Mouse (Mus musculus) E14TG2a.4 (cell line): ENCODE results near the gene Mpdu1.
A peak's percentile ranks its signal among the peaks of the same experiment; 100 is the strongest.

Source experiments
- H3K27me3 ChIP-seq: 2 replicates; pipeline ENCODE4 v1.6.1; 2014; ENCODE audit warnings: low read length, control low read depth; ENCODE audit not compliant: insufficient read depth
- H3K36me3 ChIP-seq: 2 replicates; pipeline ENCODE4 v1.6.1; 2014; ENCODE audit warnings: low read length, control low read depth; ENCODE audit not compliant: insufficient read depth
- H3K4me1 ChIP-seq: replicated peaks from 2 replicates; pipeline ENCODE4 v1.6.1; 2014; ENCODE audit warnings: low read depth, low read length, control low read depth
- H3K4me3 ChIP-seq: replicated peaks from 2 replicates; pipeline ENCODE4 v1.5.1; 2014; ENCODE audit warnings: mild to moderate bottlenecking, low read length
- H3K9me3 ChIP-seq: 2 replicates; pipeline ENCODE4 v1.6.1; 2014; ENCODE audit warnings: low read length, control low read depth
- CTCF ChIP-seq: conservative IDR thresholded peaks from 2 replicates; pipeline ENCODE4 v1.5.1; 2014; ENCODE audit warnings: low read length
- NANOG ChIP-seq: IDR thresholded peaks from 2 replicates; pipeline ENCODE4 v1.6.1; 2014; ENCODE audit warnings: borderline replicate concordance, low read length, mixed read lengths
- POU5F1 ChIP-seq: IDR thresholded peaks from 2 replicates; pipeline ENCODE4 v1.6.1; 2014; ENCODE audit warnings: low read length, borderline replicate concordance

The Mpdu1 gene

DNA sequence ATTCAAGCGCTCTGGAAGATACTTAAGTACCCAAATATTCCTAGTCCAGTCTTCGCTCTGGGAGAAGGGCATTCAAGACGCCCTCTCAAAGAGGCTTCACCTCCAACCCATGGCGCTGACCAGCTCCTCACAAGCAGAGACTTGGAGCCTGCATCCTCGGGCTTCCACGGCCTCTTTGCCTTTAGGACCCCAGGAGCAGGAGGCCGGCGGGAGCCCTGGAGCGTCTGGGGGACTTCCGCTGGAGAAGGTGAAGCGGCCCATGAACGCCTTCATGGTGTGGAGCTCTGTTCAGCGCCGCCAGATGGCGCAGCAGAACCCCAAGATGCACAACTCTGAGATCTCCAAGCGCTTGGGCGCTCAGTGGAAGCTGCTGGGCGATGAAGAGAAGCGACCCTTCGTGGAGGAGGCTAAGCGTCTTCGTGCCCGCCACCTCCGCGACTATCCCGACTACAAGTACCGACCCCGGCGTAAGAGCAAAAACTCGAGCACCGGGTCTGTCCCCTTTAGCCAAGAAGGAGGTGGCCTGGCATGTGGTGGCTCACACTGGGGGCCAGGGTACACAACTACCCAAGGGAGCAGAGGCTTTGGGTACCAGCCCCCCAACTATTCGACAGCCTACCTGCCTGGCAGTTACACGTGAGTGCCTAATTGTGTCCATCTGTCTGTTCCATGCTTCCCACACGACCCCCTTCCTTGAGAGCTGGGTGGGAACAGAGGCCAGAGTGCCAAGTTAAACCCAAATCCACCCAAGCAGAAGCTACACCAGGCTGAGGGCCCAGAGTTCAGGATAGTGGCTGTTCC lies 7.0 kb downstream of the Mpdu1 start, which contains the start of gene Sox15:
Sox15 (plus strand) TSS at position 51 of the 801 bp plus-strand sequence.
- H3K27me3 ChIP-seq, result no peaks in the 10 kb centered on the region
- peak; percentile 60 for TF ChIP-seq CTCF
- no peak for TF ChIP-seq NANOG
- H3K4me3 ChIP-seq, result peak within 1 kb of the TSS; percentile 84
- H3K4me1 ChIP-seq, result peaks cover 94% of the 10 kb centered on the region
- H3K36me3 ChIP-seq, result peaks cover 87% of the 10 kb centered on the region
- no peaks in the 10 kb centered on the region for H3K9me3 ChIP-seq

DNA sequence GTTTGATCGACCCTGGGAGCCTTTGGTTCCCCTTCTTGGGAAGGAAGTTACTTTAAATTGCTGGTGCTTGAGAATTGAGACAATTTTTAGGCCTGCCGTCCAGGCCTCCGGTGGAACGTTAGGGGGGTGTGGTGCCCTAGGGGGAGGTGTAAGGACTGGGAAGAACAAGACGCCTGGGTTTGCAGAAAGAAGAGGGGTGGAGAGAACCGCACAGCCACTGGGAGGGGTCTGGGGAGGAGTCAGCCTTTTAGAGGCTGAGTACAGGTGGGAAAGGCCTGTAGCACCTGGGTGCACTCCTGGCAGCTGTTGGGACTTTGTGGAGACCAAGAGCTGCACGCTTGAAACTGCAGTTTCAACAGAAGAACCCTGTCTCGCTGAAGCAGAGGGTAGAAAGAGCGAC lies 7.7 kb downstream of the Mpdu1 start:
- Histone ChIP-seq H3K27me3 (no peaks in the 10 kb centered on the region), H3K36me3 (peaks cover 87% of the 10 kb centered on the region), H3K9me3 (no peaks in the 10 kb centered on the region), H3K4me3 (peak overlapping the region; percentile 84), H3K4me1 (peaks cover 94% of the 10 kb centered on the region)
- TF ChIP-seq POU5F1, result no peak
- no peak for TF ChIP-seq NANOG
- TF ChIP-seq CTCF, result no peak

DNA sequence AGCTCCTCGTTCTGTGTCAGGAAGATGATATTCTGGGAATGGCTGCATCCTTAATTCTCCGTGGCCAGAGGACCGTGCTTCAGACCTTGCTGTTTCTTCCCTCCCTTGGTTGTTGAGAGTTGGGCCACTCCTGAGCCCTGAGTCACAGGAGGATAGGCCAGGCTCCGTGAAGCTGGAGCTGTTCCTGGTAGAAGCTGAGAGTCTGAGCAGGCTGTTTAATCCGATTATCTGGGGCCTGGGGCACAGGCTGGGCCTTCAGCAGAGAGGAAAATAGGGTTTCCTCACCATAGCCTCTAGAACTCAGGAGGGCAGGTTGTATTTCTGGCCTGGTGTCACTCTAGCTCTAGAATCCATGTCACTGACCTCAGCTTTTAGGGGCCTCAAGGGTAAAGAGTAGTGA lies 9.0 kb downstream of the Mpdu1 start:
- no peak for TF ChIP-seq NANOG
- TF ChIP-seq POU5F1, result no peak
- TF ChIP-seq CTCF, result no peak
- Histone ChIP-seq H3K36me3 (peaks cover 87% of the 10 kb centered on the region), H3K4me3 (no peak overlapping the region; the same call in 1 of the 2 replicates), H3K4me1 (peaks cover 84% of the 10 kb centered on the region), H3K27me3 (no peaks in the 10 kb centered on the region), H3K9me3 (no peaks in the 10 kb centered on the region)

DNA sequence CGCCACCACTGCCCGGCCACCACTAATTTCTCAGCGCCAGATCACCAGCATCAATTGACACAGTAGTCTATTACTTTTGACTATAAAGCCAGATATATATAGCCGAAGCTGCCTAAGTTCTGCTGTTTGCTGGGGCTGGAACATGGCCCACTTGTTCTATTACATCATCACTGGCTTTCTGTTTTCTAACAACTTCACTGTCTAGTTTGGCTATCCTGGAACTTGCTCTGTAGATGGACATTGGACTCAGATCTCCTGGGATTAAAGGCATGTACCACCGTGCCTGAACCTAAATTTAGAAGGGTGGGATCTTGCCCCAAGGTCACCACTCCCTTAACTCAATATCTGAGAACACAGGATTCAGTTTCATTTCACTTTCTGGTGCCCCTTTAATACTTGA lies 16.6 kb downstream of the Mpdu1 start:
- Histone ChIP-seq H3K9me3 (no peaks in the 10 kb centered on the region), H3K27me3 (no peaks in the 10 kb centered on the region), H3K4me3 (no peak overlapping the region), H3K4me1 (peaks cover 22% of the 10 kb centered on the region), H3K36me3 (peaks cover 100% of the 10 kb centered on the region)
- TF ChIP-seq NANOG (no peak), POU5F1 (no peak), CTCF (no peak)

DNA sequence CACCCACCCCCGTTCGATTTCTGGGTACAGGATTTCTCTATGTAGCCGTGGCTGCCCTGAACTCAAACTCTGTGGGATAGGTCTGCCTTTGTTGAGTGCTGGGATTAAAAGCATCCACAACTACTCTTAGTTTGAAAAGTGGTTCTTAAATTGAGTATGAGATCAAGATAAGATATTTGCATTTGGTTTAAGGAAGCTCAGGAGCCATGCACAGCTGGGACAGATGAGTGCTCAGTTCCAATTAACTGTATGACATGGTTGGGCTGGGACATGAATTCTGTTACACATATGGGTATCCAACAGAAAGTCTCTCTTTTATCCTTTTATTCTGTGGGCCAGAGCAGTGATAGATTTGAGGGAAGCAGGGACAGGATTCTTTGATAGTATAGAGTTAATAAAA lies 27.0 kb downstream of the Mpdu1 start:
- TF ChIP-seq POU5F1 (no peak), CTCF (no peak), NANOG (no peak)
- H3K4me1 ChIP-seq, result peaks cover 44% of the 10 kb centered on the region
- H3K36me3 ChIP-seq, result peaks cover 57% of the 10 kb centered on the region
- no peak overlapping the region for H3K4me3 ChIP-seq
- no peaks in the 10 kb centered on the region for H3K9me3 ChIP-seq
- no peaks in the 10 kb centered on the region for H3K27me3 ChIP-seq

DNA sequence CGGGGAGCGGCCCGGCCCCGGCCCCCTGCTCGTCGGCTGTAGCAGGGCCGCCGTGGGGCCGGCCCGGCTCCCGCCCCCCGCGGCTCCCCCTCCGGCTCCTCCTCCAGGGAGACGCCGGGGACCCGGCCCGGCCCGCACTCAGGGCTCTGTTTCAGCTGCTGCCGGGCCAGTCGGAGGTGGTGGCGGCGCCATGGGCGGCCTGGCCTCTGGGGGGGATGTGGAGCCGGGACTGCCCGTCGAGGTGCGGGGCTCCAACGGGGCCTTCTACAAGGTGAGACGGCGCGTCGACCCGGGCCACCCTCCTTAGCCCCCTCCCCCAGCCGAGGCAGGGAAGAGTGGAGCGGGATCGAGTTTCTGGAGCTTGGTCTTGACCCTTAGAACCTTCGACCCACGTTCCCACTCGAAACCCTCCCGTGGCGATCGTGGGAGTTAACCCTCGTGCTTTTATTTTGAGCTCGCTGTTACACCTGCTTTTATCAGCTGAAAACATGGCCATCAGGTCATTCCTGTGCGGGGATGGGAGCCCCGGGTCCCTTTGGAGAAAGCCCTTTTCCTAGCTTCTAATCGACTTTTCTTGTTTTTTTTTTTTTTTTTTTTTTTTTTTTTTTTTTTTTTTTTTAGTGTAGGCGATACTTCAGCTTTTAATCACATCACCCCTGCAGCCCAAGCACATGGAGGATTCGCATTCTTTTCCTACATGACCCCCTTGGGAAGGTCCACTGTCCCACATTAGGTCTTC lies 29.1 kb downstream of the Mpdu1 start:
- H3K27me3 ChIP-seq, result no peaks in the 10 kb centered on the region
- peak overlapping the region; percentile 95 for H3K4me3 ChIP-seq
- H3K9me3 ChIP-seq, result no peaks in the 10 kb centered on the region
- peaks cover 38% of the 10 kb centered on the region for H3K36me3 ChIP-seq
- H3K4me1 ChIP-seq, result peaks cover 44% of the 10 kb centered on the region
- TF ChIP-seq NANOG, result no peak
- no peak for TF ChIP-seq CTCF
- no peak for TF ChIP-seq POU5F1

DNA sequence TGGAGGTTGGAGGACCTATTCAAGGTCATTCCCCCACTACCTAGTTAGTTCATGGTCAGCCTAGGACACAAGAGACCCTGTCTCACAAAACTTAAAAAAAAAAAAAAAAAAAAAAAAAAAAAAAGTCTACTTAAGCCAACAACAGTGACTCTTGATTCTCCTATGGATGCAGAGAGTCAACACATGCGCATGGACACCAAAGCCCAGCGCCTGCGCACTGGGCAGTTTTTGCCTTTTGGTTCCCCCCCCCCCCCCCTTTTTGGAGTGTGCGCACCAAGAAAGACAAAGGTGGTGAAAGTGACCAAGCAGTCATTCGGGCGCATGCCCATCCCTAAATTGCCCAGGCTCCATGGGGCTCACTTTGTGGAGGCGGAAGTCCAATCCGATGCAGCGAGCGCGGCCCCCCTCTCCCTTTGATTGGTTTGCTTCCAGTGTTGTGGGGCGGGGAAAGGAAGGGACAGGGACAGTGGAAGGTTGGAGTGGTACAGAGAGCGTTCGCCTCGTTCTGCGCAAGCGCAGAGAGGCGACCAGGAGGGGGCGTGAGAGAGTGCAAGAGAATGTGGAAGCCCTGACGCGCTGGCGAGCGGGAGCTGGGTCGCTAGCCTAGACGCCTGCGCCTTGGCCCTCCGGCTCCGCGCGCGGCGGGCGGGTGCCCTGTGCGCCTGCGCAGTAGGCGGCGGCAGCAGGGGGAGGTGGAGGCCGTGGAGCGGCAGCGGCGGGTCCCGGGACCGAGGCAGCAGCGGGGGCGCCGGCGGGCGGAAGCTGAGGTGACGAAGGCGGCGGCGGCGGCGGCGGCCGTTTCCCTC lies 30.0 kb downstream of the Mpdu1 start, which contains the start of gene Fxr2:
Fxr2 (plus strand) TSS at position 707 of the 806 bp plus-strand sequence.
- TF ChIP-seq POU5F1 (no peak), CTCF (peak; percentile 21; the same call in 1 of the 2 replicates), NANOG (no peak)
- H3K4me1 ChIP-seq, result peaks cover 44% of the 10 kb centered on the region
- no peaks in the 10 kb centered on the region for H3K9me3 ChIP-seq
- peak within 1 kb of the TSS; percentile 95 for H3K4me3 ChIP-seq
- H3K36me3 ChIP-seq, result peaks cover 31% of the 10 kb centered on the region
- H3K27me3 ChIP-seq, result no peaks in the 10 kb centered on the region

DNA sequence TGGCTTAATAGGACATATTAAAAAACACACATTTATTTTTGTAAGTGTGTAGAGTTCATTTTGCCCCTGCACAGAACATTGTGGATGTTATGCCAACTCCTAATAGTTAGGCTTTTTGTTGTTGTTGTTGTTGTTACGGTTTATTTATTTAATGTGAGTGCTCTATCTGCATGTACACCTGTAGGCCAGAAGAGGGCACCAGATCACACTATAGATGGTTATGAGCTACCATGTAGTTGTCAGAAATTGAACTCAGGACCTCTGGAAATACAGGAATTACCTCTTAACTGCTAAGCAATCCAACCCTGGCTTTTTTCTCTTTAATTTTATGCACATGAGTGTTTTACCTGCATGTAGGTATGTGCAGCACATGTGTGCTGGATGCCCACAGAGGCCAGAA lies 32.6 kb downstream of the Mpdu1 start:
- Histone ChIP-seq H3K9me3 (no peaks in the 10 kb centered on the region), H3K4me1 (peaks cover 22% of the 10 kb centered on the region), H3K4me3 (no peak overlapping the region), H3K36me3 (peaks cover 4% of the 10 kb centered on the region), H3K27me3 (no peaks in the 10 kb centered on the region)
- TF ChIP-seq POU5F1, result no peak
- TF ChIP-seq NANOG, result no peak
- TF ChIP-seq CTCF, result peak; percentile 90
